Mouse (Mus musculus) lung, adult 10 weeks (tissue): ENCODE data around the gene Gbp8. TPM values are rescaled to one million over a fixed set of nuclear protein-coding genes. Genes with fewer than 3 reads are reported as not detected.

ENCODE experiments used
- polyA plus RNA-seq: library from polyadenylated mRNA; stranded (reverse); fragments of 350-450 nt; fragmentation: Illumina TruSeq; extraction: RNeasy Lipid Tissue Mini Kit (QIAGEN cat#74804); gene quantifications from one replicate; pipeline ENCODE4 v1.2.3, GENCODE M21; 2014; ENCODE audit warnings: low read depth, low replicate concordance; ENCODE audit not compliant: insufficient read depth

The Gbp8 gene
- polyA plus RNA-seq: 2.3 TPM

DNA sequence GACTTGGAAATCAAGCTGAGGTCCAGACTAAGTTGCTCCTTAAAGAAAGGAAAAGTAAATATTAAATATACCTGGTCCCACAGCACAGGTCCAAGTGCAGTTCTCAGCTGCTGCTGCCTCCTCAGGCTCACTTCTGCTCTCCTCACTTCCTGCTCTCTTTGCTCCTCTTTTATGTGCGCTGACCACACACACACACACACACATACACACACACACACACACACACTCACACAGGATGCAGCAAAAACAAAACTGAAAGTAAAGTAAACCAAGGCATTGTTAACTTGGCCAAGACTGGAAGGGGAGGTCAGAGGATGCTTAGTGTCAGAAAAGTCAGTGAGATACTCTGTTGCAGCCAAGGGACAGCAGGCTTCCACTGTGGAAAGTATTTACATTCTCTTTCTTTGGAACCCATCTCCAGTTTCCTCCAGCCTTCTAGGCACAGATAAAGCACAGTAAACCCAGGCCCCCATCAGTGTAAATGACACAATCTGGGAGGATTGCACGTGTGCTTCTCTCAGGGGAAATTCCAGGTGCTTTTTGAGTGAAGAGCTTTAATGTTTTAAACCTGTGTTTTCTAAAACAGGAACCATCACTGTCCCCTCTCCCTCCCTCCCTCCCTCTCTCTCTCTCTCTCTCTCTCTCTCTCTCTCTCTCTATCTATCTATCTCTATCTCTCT lies at the start of gene Gbp8, which contains the start of the genes Gbp9 and Gbp4:
TSS of gene Gbp8 (minus strand) at position 132 of the 680 bp plus-strand sequence.
TSS of gene Gbp9 (minus strand) at position 131 of the 680 bp plus-strand sequence.
TSS of gene Gbp4 (minus strand) at position 178 of the 680 bp plus-strand sequence.

DNA sequence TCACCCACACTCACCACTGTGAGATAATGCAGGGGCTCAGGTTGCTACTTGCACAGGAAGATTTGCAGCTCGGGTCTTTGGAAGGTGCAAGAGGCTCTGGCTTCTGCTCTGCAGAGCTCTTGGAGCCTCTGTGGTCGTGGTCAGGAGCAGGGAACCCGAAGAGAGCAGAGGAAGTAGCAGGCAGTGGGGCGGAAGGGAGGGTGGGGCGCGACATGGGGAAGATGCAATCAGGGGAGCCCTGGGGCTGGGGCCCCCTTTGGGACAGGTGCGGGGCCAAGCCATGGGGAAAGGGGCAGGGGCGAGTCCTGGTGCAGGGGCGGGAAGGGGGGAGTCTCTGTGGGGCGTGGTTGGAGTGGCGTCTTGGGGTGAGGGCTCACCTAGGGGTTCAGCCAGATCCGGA lies 156.8 kb downstream of the Gbp8 start, which contains the start of gene Abcg3:
TSS of gene Abcg3 (minus strand) at position 184 of the 400 bp plus-strand sequence.

Other genes starting within 250 kb of the Gbp8 start
- 3.5 TPM for gene Abcg3, start 156.8 kb downstream of the Gbp8 start, polyA plus RNA-seq
- gene Gbp9, start within 50 bp of the Gbp8 start, polyA plus RNA-seq: 10.0 TPM
- 6.8 TPM for gene Gbp4, start within 50 bp of the Gbp8 start, polyA plus RNA-seq
- gene Gbp10, start 100.0 kb upstream of the Gbp8 start, polyA plus RNA-seq: 0.73 TPM
- gene Gm43302, start 154.2 kb upstream of the Gbp8 start, polyA plus RNA-seq: 0.28 TPM
- 10.2 TPM for gene Gbp6, start 154.2 kb upstream of the Gbp8 start, polyA plus RNA-seq